Mouse (Mus musculus) embryonic facial prominence, embryonic 10.5 days (tissue): ENCODE results near the gene Gjc3. TPM values are rescaled to one million over a fixed set of nuclear protein-coding genes. Genes with fewer than 3 reads are reported as not detected.
"Not testable (repeated sequence)": the region's sequence is repeated elsewhere in the genome, so short reads cannot be mapped to it uniquely, and the experiment has no call there.

Experiments used
- DNase-seq: peaks from one replicate; pipeline ENCODE4 v3.0.0-alpha.2; 2017; ENCODE audit warnings: low spot score
- H3K27ac ChIP-seq: fragments of 300-500 bp; sonication (generic); replicated peaks from 2 replicates; pipeline ENCODE4 v1.5.1; 2016; ENCODE audit warnings: mild to moderate bottlenecking
- H3K27me3 ChIP-seq: fragments of 300-500 bp; sonication (generic); replicated peaks from 2 replicates; pipeline ENCODE4 v1.6.1; 2016; ENCODE audit warnings: low read depth, mild to moderate bottlenecking; ENCODE audit not compliant: poor library complexity, severe bottlenecking
- H3K36me3 ChIP-seq: fragments of 300-500 bp; sonication (generic); replicated peaks from 2 replicates; pipeline ENCODE4 v1.6.1; 2016; ENCODE audit warnings: mild to moderate bottlenecking, moderate library complexity
- H3K4me1 ChIP-seq: fragments of 300-500 bp; sonication (generic); 2 replicates; pipeline ENCODE4 v1.6.1; 2016
- H3K4me3 ChIP-seq: fragments of 300-500 bp; sonication (generic); 2 replicates; pipeline ENCODE4 v1.5.1; 2016; ENCODE audit warnings: mild to moderate bottlenecking, moderate library complexity
- H3K9me3 ChIP-seq: fragments of 300-500 bp; sonication (generic); 2 replicates; pipeline ENCODE4 v1.6.1; 2016; ENCODE audit warnings: mild to moderate bottlenecking
- WGBS: fragments of 180-500 bp; shearing (Covaris S2); methylation state at CpG from one replicate; pipeline ENCODE4 v1.1.7; 2016; 5-methylcytosine and 5-hydroxymethylcytosine counted together
- polyA plus RNA-seq: library from polyadenylated mRNA; unstranded; fragments of >200 nt; fragmentation: Nextera tagmentation; extraction: Ambion mirVana; gene quantifications from 2 replicates; pipeline ENCODE4 v1.2.1, GENCODE M21; 2016

Gene Gjc3
- polyA plus RNA-seq, 1 experiment from 2014 or later, result 0.07 TPM

DNA sequence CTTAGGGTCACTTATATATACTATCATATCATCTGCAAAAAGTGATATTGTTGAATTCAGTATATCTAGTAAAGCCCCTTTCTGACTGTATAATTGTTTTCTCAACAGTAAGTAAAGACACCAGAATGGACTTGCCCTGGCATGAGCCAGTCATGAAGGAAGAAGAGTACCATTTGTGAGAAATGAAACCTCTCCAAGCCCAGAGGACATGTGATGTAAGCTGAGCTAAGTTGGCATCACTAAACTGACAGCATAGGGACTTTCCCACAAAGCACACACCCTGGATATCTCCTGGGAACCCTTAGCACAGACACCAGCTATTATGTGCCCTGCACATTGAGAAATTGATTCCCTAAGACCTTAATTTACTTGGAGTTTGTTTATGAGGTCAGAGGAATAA, 15.6 kb downstream of the Gjc3 start:
- Histone ChIP-seq H3K27ac (no peak overlapping the region), H3K36me3 (no peaks in the 10 kb centered on the region), H3K9me3 (no peaks in the 10 kb centered on the region), H3K27me3 (no peaks in the 10 kb centered on the region), H3K4me1 (no peaks in the 10 kb centered on the region), H3K4me3 (no peak overlapping the region)
- no peak for DNase-seq

DNA sequence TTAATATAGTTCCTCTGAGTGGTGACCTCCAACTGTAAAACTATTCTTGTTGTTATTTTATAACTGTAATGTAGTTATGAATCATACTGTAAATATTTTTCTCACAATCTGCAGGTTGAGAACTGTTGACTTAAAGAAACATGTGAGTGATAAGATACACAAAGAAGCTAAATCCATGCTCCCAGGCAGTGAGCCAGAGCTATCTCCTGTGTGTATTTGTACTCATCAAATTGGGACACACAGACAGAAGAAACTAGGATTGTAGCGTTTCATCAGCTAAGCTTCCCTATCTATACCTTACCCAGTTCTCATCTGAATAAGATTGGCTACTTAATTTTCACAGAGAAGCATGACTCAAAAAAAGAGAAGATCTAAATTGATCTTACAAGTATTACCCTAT, 19.8 kb downstream of the Gjc3 start:
- no peaks in the 10 kb centered on the region for H3K4me1 ChIP-seq
- no peaks in the 10 kb centered on the region for H3K36me3 ChIP-seq
- H3K9me3 ChIP-seq, result no peaks in the 10 kb centered on the region
- 81% methylated on average over 1 of the region's 1 CpGs for WGBS
- no peak overlapping the region for H3K27ac ChIP-seq
- H3K27me3 ChIP-seq, result no peaks in the 10 kb centered on the region
- no peak overlapping the region for H3K4me3 ChIP-seq
- no peak for DNase-seq

DNA sequence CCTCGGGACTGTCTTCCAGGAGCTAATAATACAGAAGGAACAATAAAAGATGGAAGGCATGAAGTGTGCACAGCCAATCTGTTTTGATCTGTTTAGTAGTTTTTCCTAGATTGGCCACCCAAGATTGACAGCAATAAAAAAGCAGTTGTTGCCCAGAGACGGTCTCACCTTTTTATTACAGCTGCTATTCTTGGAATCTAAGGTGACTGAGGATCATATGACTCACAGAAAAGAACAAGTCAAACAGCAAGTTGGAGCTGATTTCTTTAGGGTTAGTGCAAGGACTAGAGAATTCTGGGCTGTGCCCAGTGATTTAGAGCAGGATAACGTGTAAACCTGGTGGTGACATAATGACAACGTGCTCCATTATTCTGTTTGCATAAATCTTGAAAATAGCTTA, 21.9 kb downstream of the Gjc3 start:
- 87% methylated on average over 4 of the region's 4 CpGs for WGBS
- no peak overlapping the region for H3K4me3 ChIP-seq

DNA sequence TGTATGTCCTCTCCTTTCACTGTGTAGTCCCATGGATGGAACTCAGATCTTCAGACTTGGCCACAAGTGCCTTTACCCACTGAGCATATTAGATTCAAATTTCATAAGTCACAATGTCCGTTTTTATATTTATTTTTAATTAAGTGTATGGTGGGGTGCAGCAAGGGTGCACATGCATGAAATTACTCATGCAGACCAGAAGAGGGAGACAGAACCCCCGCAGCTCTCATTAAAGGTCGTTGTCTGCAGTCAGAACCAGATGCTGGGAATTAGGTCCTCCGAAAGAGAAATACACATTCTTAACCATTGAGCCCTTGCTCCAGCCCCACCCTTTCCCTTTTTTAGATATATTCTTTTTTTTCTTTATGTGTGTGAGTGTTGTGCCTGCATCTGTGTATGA, 25.7 kb downstream of the Gjc3 start:
- no peak for DNase-seq
- H3K36me3 ChIP-seq, result no peaks in the 10 kb centered on the region
- peaks cover 4% of the 10 kb centered on the region; the same call in 1 of the 2 replicates for H3K9me3 ChIP-seq
- WGBS, result 63% methylated on average over 4 of the region's 4 CpGs
- H3K4me1 ChIP-seq, result no peaks in the 10 kb centered on the region
- H3K27ac ChIP-seq, result no peak overlapping the region
- no peak overlapping the region for H3K4me3 ChIP-seq
- H3K27me3 ChIP-seq, result no peaks in the 10 kb centered on the region

More for the DNA sequence above, 21.9 kb downstream of the Gjc3 start:
- DNase-seq, result no peak
- Histone ChIP-seq H3K9me3 (peaks cover 4% of the 10 kb centered on the region; the same call in 1 of the 2 replicates), H3K4me1 (no peaks in the 10 kb centered on the region), H3K27ac (no peak overlapping the region), H3K27me3 (no peaks in the 10 kb centered on the region), H3K36me3 (no peaks in the 10 kb centered on the region)

DNA sequence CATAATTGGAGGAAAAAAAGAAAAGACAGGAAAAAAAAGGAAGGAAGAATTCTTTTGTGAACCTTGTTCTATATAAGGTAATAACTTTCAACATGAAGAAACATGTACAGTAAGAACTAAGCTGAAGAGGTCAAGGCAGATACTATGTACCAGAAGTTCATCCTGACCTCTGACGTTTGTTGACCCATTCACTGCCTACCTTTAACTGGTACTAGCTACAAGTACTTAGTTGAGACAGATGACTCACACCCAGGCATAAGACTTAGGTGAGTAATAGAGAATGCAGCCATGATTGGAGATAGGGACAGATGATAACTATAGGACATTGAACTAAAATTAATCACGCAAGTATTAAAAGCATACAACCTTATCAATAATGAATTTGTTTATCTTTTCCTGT, 26.4 kb downstream of the Gjc3 start:
- Histone ChIP-seq H3K27ac (no peak overlapping the region), H3K4me3 (no peak overlapping the region), H3K4me1 (no peaks in the 10 kb centered on the region), H3K9me3 (peaks cover 4% of the 10 kb centered on the region; the same call in 1 of the 2 replicates), H3K36me3 (no peaks in the 10 kb centered on the region), H3K27me3 (no peaks in the 10 kb centered on the region)
- DNase-seq, result no peak
- WGBS, result 86% methylated on average over 2 of the region's 2 CpGs

DNA sequence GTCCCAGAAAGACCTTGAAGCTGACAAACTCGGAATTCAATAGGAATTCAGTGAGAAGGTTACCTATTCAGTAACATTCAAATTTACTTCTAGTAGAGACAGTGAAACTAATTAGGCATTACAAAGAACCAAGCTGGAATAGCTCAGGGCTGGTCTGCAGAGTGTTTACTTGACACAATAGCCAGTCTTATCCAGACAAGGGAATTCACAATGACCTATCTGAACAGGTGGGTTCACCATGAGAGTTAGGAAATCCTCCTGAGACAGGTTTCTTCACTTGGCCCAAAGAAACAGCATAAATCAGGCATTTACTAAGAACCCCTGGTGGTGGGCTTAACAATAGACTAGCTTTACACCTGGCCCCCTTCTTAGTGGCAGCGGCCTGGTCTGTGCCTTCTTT, 29.0 kb downstream of the Gjc3 start:
- H3K4me3 ChIP-seq, DNase-seq, H3K27ac ChIP-seq, H3K9me3 ChIP-seq, H3K4me1 ChIP-seq, H3K36me3 ChIP-seq, H3K27me3 ChIP-seq: not testable (repeated sequence)
- WGBS, result 67% methylated on average over 2 of the region's 2 CpGs

DNA sequence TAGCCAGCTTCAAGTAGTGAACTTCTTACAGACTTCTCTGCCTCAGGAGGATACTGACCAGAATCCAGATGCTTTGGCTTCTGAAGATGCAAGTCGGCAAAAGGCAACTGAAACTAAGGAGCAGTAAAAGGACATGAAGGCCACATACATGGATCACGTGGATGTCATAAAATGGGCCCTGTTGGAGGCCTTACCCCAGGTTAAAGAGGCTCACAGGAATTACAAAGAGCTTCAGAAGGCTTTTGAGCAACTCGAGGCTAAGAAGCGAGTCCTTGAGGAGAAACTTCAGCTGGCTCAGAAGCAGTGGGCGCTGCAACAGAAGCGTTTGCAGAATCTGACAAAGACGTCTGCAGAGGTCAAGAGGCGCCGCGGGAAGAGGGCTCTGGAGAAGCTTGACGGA, 34.5 kb downstream of the Gjc3 start:
- Histone ChIP-seq H3K27me3 (no peaks in the 10 kb centered on the region), H3K4me1 (no peaks in the 10 kb centered on the region), H3K9me3 (no peaks in the 10 kb centered on the region), H3K36me3 (no peaks in the 10 kb centered on the region), H3K4me3 (no peak overlapping the region), H3K27ac (no peak overlapping the region)
- DNase-seq, result no peak
- WGBS, result 79% methylated on average over 11 of the region's 11 CpGs

DNA sequence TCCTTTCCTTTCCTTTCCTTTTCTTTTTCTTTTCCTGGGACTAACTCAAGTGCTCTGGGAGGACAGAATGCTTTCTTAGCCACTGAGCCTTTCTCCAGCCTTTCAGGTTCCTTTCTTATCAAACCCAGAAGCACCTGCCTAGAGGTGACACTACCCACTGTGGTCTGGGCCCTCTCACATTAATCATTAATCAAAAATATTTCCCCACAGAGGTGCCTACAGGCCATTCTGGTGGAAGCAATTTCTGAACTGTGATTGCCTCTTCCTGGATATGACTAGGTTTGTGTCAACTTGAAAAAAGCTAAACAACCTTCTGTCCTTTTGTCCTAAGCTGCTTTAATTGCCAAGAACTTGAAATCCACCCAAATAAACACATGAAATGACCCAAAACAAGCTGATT, 40.7 kb downstream of the Gjc3 start:
- H3K4me1 ChIP-seq, result no peaks in the 10 kb centered on the region
- H3K4me3 ChIP-seq, result no peak overlapping the region
- H3K36me3 ChIP-seq, result no peaks in the 10 kb centered on the region
- no peak for DNase-seq
- no peak overlapping the region for H3K27ac ChIP-seq
- H3K27me3 ChIP-seq, result no peaks in the 10 kb centered on the region
- H3K9me3 ChIP-seq, result no peaks in the 10 kb centered on the region

DNA sequence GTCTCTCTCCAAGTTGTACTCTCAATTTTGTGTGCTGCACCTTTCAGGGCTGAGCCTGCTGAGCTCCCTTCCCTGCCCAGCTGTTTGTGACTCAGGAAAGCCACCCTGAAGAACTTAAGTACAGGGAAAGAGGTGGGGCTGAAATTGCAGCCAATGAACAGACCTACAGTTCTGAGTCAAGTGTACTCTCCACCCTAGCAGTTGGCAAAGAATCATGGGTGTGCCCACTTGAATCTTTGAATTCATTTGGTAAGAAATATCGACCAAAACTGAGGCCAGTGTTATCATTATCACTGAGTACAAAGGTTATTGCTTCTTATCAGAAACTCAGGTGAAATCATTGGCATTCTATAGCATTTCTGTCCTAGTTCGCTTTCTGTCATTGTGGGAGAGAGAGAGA, 41.4 kb downstream of the Gjc3 start, which contains the start of gene Cyp3a13:
Gene Cyp3a13, minus strand, starts transcription at position 88 of the 400 bp plus-strand sequence.
- H3K4me3 ChIP-seq, result no peak within 1 kb of the TSS
- no peaks in the 10 kb centered on the region for H3K4me1 ChIP-seq
- H3K36me3 ChIP-seq, result no peaks in the 10 kb centered on the region
- 66% methylated on average over 2 of the region's 2 CpGs for WGBS
- H3K27me3 ChIP-seq, result no peaks in the 10 kb centered on the region
- no peaks in the 10 kb centered on the region for H3K9me3 ChIP-seq
- H3K27ac ChIP-seq, result no peak within 1 kb of the TSS
- no peak for DNase-seq

DNA sequence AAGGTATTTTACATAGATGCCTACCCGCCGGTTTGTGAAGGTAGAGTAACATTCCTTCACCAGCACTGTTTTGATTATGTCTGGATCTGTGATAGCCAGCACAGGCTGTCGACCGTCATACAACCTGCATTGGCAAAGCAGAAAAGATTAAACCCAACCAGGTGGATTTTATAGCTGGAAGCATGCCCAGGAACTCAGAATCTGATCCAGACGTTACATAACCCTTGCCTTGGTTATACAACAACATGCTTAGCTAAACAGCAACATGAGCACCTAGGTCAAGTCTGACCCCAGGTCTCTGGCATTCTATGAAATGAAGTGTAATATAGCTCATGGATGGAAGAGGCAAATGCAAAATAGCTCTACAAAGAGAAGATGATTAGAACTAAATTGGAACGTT, 47.3 kb downstream of the Gjc3 start:
- H3K27ac ChIP-seq, result no peak overlapping the region
- H3K4me3 ChIP-seq, result no peak overlapping the region
- H3K9me3 ChIP-seq, result no peaks in the 10 kb centered on the region
- H3K36me3 ChIP-seq, result no peaks in the 10 kb centered on the region
- WGBS, result 80% methylated on average over 6 of the region's 6 CpGs
- no peaks in the 10 kb centered on the region for H3K4me1 ChIP-seq
- no peak for DNase-seq
- no peaks in the 10 kb centered on the region for H3K27me3 ChIP-seq

DNA sequence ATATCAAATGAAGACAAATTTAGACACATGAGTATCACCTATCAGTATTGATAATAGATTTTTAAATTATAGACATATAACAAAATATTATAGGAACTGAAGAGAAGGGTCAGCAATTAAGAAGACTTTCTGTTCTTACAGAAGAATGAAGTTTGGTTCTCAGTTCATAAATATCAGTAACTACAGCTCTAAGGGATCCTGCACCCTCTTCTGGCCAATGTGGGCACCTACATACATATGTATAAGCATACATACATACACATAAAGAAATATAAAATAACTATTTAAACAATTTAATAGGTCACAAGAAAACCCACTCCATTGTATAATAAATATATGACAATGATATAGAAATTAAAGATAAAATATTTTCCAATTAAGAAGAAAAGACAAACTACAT, 48.4 kb downstream of the Gjc3 start:
- Histone ChIP-seq H3K27me3 (no peaks in the 10 kb centered on the region), H3K27ac (no peak overlapping the region), H3K9me3 (no peaks in the 10 kb centered on the region), H3K36me3 (no peaks in the 10 kb centered on the region), H3K4me1 (no peaks in the 10 kb centered on the region), H3K4me3 (no peak overlapping the region)
- no peak for DNase-seq

DNA sequence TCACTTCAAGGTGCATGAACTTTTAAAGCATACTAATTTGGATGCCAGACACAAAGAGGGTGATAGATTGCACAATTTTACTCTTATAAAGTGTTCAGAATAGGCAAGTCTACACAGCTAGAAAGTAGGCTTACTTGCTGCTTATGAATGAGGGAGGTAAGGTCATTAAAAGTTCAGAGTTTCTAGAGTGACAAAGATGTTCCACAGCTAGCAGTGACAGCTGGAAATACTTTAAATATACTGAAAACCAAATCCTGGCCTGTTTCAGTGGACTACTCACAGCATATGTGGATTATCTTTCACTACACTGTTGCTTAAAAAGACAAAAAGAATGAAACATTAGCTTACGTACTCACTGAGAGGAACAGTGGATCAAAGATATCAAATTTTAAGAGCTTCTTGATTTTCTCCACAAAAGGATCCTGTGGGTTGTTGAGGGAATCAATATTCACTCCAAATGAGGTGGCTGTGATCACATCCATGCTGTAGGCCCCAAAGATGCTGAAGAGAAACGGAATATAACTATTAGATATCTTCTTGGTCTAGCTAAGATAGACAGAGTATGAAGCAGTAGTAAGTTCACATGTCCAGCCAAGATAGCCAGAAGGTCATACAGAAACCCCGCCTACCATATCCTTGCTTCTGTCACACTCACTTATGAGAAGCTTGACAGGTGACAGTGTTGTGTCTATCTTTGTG, 53.2 kb downstream of the Gjc3 start:
- 87% methylated on average over 3 of the region's 3 CpGs for WGBS
- no peaks in the 10 kb centered on the region for H3K27me3 ChIP-seq
- no peaks in the 10 kb centered on the region for H3K36me3 ChIP-seq
- no peaks in the 10 kb centered on the region for H3K9me3 ChIP-seq
- no peak for DNase-seq
- H3K4me1 ChIP-seq, result no peaks in the 10 kb centered on the region
- no peak overlapping the region for H3K4me3 ChIP-seq
- H3K27ac ChIP-seq, result no peak overlapping the region
